In genomic region chr16:58276281-58276680, GRCm38 (mm10) we compare ENCODE assay signal across 16 mouse cellular contexts.
"Had no signal": no experiment of that assay in that cellular context is flagged by ENCODE, and none has a peak within 500 bp of the region (broad histone marks: within the 10 kb centered on the region; RNA-seq: fewer than 3 reads in every experiment).

No protein-coding gene starts in this region.

- H3K4me3 ChIP-seq: neural tube, embryonic 13.5 days; neural tube, embryonic 15.5 days; stomach, embryonic 15.5 days had no signal

- H3K36me3 ChIP-seq: neural tube, embryonic 13.5 days; neural tube, embryonic 15.5 days; stomach, embryonic 15.5 days had no signal

- H3K4me1 ChIP-seq: neural tube, embryonic 13.5 days; neural tube, embryonic 15.5 days; stomach, embryonic 15.5 days had no signal

- DNase-seq: retina, postnatal 1 day; right cerebral cortex, adult 18-20 months; right cerebral cortex, postnatal 14 days; right cerebral cortex, postnatal 25 days; right cerebral cortex, postnatal 4 days; spleen, adult 18-20 months; thymus, adult 18-20 months; thymus, adult 2 months; thymus, postnatal 14 days; thymus, postnatal 25 days; thymus, postnatal 36 days; thymus, postnatal 4 days had no signal

- H3K27ac ChIP-seq: neural tube, embryonic 13.5 days; neural tube, embryonic 15.5 days; stomach, embryonic 15.5 days; stomach, postnatal 0 days had no signal

- H3K9ac ChIP-seq: neural tube, embryonic 13.5 days; neural tube, embryonic 15.5 days; stomach, embryonic 15.5 days had no signal

- H3K27me3 ChIP-seq: neural tube, embryonic 13.5 days; neural tube, embryonic 15.5 days; stomach, embryonic 15.5 days had no signal

- H3K9me3 ChIP-seq: neural tube, embryonic 13.5 days; neural tube, embryonic 15.5 days; stomach, embryonic 15.5 days had no signal

- H3K4me2 ChIP-seq: neural tube, embryonic 13.5 days; neural tube, embryonic 15.5 days; stomach, embryonic 15.5 days had no signal
